Mouse (Mus musculus): ENCODE measurements around the gene Metap1. TPM values are rescaled to one million over a fixed set of nuclear protein-coding genes. Genes with fewer than 3 reads are reported as not detected.

Gene Metap1
- polyA plus RNA-seq, 2 experiments = 21.9 to 22.2 TPM

GRCm38 (mm10) chr3:138530578-138531478, 41.5 kb upstream of the Metap1 start:
- H3K4me2 ChIP-seq (ENCODE audit: low read depth) = peak overlapping the region; percentile 38
- WGBS (ENCODE audit: insufficient replicate concordance) = 43% methylated on average over 8 of the region's 8 CpGs
- H3K36me3 ChIP-seq (replicated peaks; ENCODE audit: control insufficient read depth, insufficient read depth, low read depth) = peaks cover under 1% of the 10 kb centered on the region
- DNase-seq (ENCODE audit: low read depth in 3 of 3, low spot score in 3 of 3) = no peak
- no peak overlapping the region for H3K4me3 ChIP-seq (ENCODE audit: insufficient read depth in 1 of 2, low read depth in 2 of 2, low read length in 2 of 2)
- TF ChIP-seq CTCF (IDR thresholded peaks at IDR 0.05; ENCODE audit: low read depth) (no peak), EP300 (IDR thresholded peaks at IDR 0.05; ENCODE audit: low read depth) (no peak)
- peaks cover 22 to 31% of the 10 kb centered on the region in 2 experiments for H3K4me1 ChIP-seq (replicated peaks; ENCODE audit: control insufficient read depth in 2 of 2, insufficient read depth in 2 of 2, low read length in 1 of 2)
- ATAC-seq (ENCODE audit: insufficient read depth) = no peak
- H3K27me3 ChIP-seq (ENCODE audit: control insufficient read depth, insufficient read depth, low read length) = no peaks in the 10 kb centered on the region
- no peak overlapping the region for H3K27ac ChIP-seq
- no peaks in the 10 kb centered on the region for H3K9me3 ChIP-seq (ENCODE audit: control insufficient read depth, low read length)
- H3K9ac ChIP-seq (replicated peaks) = peak overlapping the region; percentile 38; the same call in 1 of the 2 replicates

- Histone ChIP-seq H3K9me3 (ENCODE audit: control insufficient read depth, low read length) (no peaks in the 10 kb centered on the region), H3K4me1 (replicated peaks; ENCODE audit: control insufficient read depth in 2 of 2, insufficient read depth in 2 of 2, low read length in 1 of 2) (peaks cover 25 to 36% of the 10 kb centered on the region in 2 experiments), H3K4me2 (ENCODE audit: low read depth) (peak overlapping the region; percentile 75), H3K27me3 (ENCODE audit: control insufficient read depth, insufficient read depth, low read length) (no peaks in the 10 kb centered on the region), H3K9ac (replicated peaks) (peak overlapping the region; percentile 96), H3K4me3 (ENCODE audit: insufficient read depth in 1 of 2, low read depth in 2 of 2, low read length in 2 of 2) (peak overlapping the region; percentile 77 to 96), H3K27ac (no peak overlapping the region), H3K36me3 (replicated peaks; ENCODE audit: control insufficient read depth, insufficient read depth, low read depth) (no peaks in the 10 kb centered on the region)
- no peak for ATAC-seq (ENCODE audit: insufficient read depth)
- DNase-seq (ENCODE audit: low read depth in 3 of 3, low spot score in 3 of 3) = no peak
- 3% methylated on average over 16 of the region's 16 CpGs for WGBS (ENCODE audit: insufficient replicate concordance)
- TF ChIP-seq CTCF (IDR thresholded peaks at IDR 0.05; ENCODE audit: low read depth) (no peak), EP300 (IDR thresholded peaks at IDR 0.05; ENCODE audit: low read depth) (no peak)
These were observed 39.0 kb upstream of the Metap1 start for GRCm38 (mm10) chr3:138528265-138528664.

GRCm38 (mm10) chr3:138527667-138528231, 38.4 kb upstream of the Metap1 start:
- TF ChIP-seq EP300 (IDR thresholded peaks at IDR 0.05; ENCODE audit: low read depth) = no peak
- TF ChIP-seq CTCF (IDR thresholded peaks at IDR 0.05; ENCODE audit: low read depth) = no peak
- H3K9me3 ChIP-seq (ENCODE audit: control insufficient read depth, low read length) = no peaks in the 10 kb centered on the region
- ATAC-seq (ENCODE audit: insufficient read depth) (peak; percentile 53), DNase-seq (ENCODE audit: low read depth in 3 of 3, low spot score in 3 of 3) (peak; percentile 48 to 51 (median 50))
- peaks cover 25 to 36% of the 10 kb centered on the region in 2 experiments for H3K4me1 ChIP-seq (replicated peaks; ENCODE audit: control insufficient read depth in 2 of 2, insufficient read depth in 2 of 2, low read length in 1 of 2)
- H3K36me3 ChIP-seq (replicated peaks; ENCODE audit: control insufficient read depth, insufficient read depth, low read depth) = no peaks in the 10 kb centered on the region
- peak overlapping the region; percentile 77 for H3K27ac ChIP-seq
- WGBS (ENCODE audit: insufficient replicate concordance) = 0% methylated on average over 59 of the region's 64 CpGs
- peak overlapping the region; percentile 75 for H3K4me2 ChIP-seq (ENCODE audit: low read depth)
- peak overlapping the region; percentile 77 to 96 for H3K4me3 ChIP-seq (ENCODE audit: insufficient read depth in 1 of 2, low read depth in 2 of 2, low read length in 2 of 2)
- no peaks in the 10 kb centered on the region for H3K27me3 ChIP-seq (ENCODE audit: control insufficient read depth, insufficient read depth, low read length)
- peak overlapping the region; percentile 96 for H3K9ac ChIP-seq (replicated peaks)

- no peaks in the 10 kb centered on the region for H3K9me3 ChIP-seq (ENCODE audit: control insufficient read depth, low read length)
- H3K9ac ChIP-seq (replicated peaks) = peak overlapping the region; percentile 96
- WGBS (ENCODE audit: insufficient replicate concordance) = under 1% methylated on average over 78 of the region's 85 CpGs
- peak; percentile 98 to 99 (median 98) for DNase-seq (ENCODE audit: low read depth in 3 of 3, low spot score in 3 of 3)
- peak overlapping the region; percentile 98 for H3K4me2 ChIP-seq (ENCODE audit: low read depth)
- H3K27ac ChIP-seq = peak overlapping the region; percentile 77
- peak; percentile 87 for ATAC-seq (ENCODE audit: insufficient read depth)
- H3K27me3 ChIP-seq (ENCODE audit: control insufficient read depth, insufficient read depth, low read length) = no peaks in the 10 kb centered on the region
- TF ChIP-seq EP300 (IDR thresholded peaks at IDR 0.05; ENCODE audit: low read depth) = peak; percentile 10; the same call in 1 of the 2 replicates
- peak; percentile 55 for TF ChIP-seq CTCF (IDR thresholded peaks at IDR 0.05; ENCODE audit: low read depth)
- H3K36me3 ChIP-seq (replicated peaks; ENCODE audit: control insufficient read depth, insufficient read depth, low read depth) = no peaks in the 10 kb centered on the region
- H3K4me1 ChIP-seq (replicated peaks; ENCODE audit: control insufficient read depth in 2 of 2, insufficient read depth in 2 of 2, low read length in 1 of 2) = peaks cover 25 to 36% of the 10 kb centered on the region in 2 experiments
- peak overlapping the region; percentile 77 to 96 for H3K4me3 ChIP-seq (ENCODE audit: insufficient read depth in 1 of 2, low read depth in 2 of 2, low read length in 2 of 2)
These were observed 37.8 kb upstream of the Metap1 start for GRCm38 (mm10) chr3:138526916-138527666.

Data from liver, embryonic 14.5 days (tissue).